Mouse (Mus musculus) heart, embryonic 15.5 days (tissue): ENCODE measurements at regions not wholly inside any gene's neighbourhood (a gene's known extent, or its start where the extent isn't known, plus 50 kb on each side); places are given as distances from the start of the nearest gene placed in this dataset.

Source experiments
- ATAC-seq: fragments of 200-750 bp; cut with Nextera tagmentation; replicated peaks from 2 replicates; pipeline ENCODE4 v1.8.0; 2017; ENCODE audit warnings: low read depth, moderate TSS enrichment; ENCODE audit not compliant: insufficient number of reproducible peaks, insufficient read depth, low FRiP score
- H3K27ac ChIP-seq: fragments of 300-500 bp; sonication (generic); 2 replicates; pipeline ENCODE4 v1.5.1; 2015; ENCODE audit warnings: mild to moderate bottlenecking, inconsistent platforms
- H3K27me3 ChIP-seq: fragments of 300-500 bp; sonication (generic); 2 replicates; pipeline ENCODE4 v1.6.1; 2015; ENCODE audit warnings: inconsistent platforms
- H3K36me3 ChIP-seq: fragments of 300-500 bp; sonication (generic); 2 replicates; pipeline ENCODE4 v1.6.1; 2015; ENCODE audit warnings: mild to moderate bottlenecking, inconsistent platforms
- H3K4me1 ChIP-seq: fragments of 300-500 bp; sonication (generic); replicated peaks from 2 replicates; pipeline ENCODE4 v1.6.1; 2015; ENCODE audit warnings: inconsistent platforms
- H3K4me2 ChIP-seq: fragments of 300-500 bp; sonication (generic); 2 replicates; pipeline ENCODE4 v1.6.1; 2015; ENCODE audit warnings: inconsistent platforms, mild to moderate bottlenecking, moderate library complexity
- H3K4me3 ChIP-seq: fragments of 300-500 bp; sonication (generic); 2 replicates; pipeline ENCODE4 v1.5.1; 2015; ENCODE audit warnings: mild to moderate bottlenecking, inconsistent platforms
- H3K9ac ChIP-seq: fragments of 300-500 bp; sonication (generic); 2 replicates; pipeline ENCODE4 v1.6.1; 2015; ENCODE audit warnings: mild to moderate bottlenecking, inconsistent platforms
- H3K9me3 ChIP-seq: fragments of 300-500 bp; sonication (generic); replicated peaks from 2 replicates; pipeline ENCODE4 v1.6.1; 2016; ENCODE audit warnings: inconsistent platforms
- WGBS: fragments of 180-500 bp; shearing (Covaris S2); methylation state at CpG from one replicate; pipeline ENCODE4 v1.1.7; 2015; ENCODE audit warnings: mixed read lengths; 5-methylcytosine and 5-hydroxymethylcytosine counted together

GRCm38 (mm10) chr4:56686141-56686540 is 53.7 kb upstream of the Gm26657 start:
- no peak overlapping the region for H3K4me2 ChIP-seq
- H3K27ac ChIP-seq = no peak overlapping the region
- no peak for ATAC-seq
- H3K36me3 ChIP-seq = no peaks in the 10 kb centered on the region
- H3K4me3 ChIP-seq = no peak overlapping the region
- peaks cover 6% of the 10 kb centered on the region; the same call in 1 of the 2 replicates for H3K27me3 ChIP-seq
- peaks cover 6% of the 10 kb centered on the region; the same call in 1 of the 2 replicates for H3K4me1 ChIP-seq
- H3K9ac ChIP-seq = no peak overlapping the region
- 53% methylated on average over 8 of the region's 8 CpGs for WGBS
- H3K9me3 ChIP-seq = no peaks in the 10 kb centered on the region

GRCm38 (mm10) chr4:56685696-56686095 is 54.2 kb upstream of the Gm26657 start:
- Histone ChIP-seq H3K4me1 (peaks cover 6% of the 10 kb centered on the region; the same call in 1 of the 2 replicates), H3K36me3 (no peaks in the 10 kb centered on the region), H3K9ac (no peak overlapping the region), H3K4me3 (no peak overlapping the region), H3K27ac (no peak overlapping the region), H3K9me3 (no peaks in the 10 kb centered on the region), H3K27me3 (peaks cover 6% of the 10 kb centered on the region; the same call in 1 of the 2 replicates), H3K4me2 (peak overlapping the region; percentile 41; the same call in 1 of the 2 replicates)
- no peak for ATAC-seq
- WGBS = 59% methylated on average over 8 of the region's 8 CpGs

DNA sequence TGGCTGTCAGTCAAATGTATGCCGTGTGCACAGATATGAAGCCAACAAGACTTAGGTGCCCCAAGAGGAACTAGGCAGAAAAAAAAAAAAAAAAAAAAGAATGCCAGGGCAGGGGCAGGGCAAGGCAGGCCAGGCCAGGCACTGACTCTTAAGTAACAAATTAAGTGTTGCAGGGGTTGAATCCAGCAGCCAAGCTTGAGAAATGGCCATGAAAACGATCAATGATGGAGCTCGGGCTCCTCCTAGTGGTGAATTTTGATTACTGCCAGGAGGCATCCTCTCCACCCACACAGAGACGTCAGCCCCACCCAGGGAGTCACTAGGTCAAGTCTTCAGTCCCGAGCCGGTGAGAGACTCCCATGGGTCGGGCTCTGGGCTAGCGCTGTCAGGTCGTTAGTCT is 54.7 kb upstream of the Gm26657 start:
- peaks cover 6% of the 10 kb centered on the region; the same call in 1 of the 2 replicates for H3K27me3 ChIP-seq
- peaks cover 6% of the 10 kb centered on the region; the same call in 1 of the 2 replicates for H3K4me1 ChIP-seq
- 0 out of 2 replicates have a peak overlapping the region, but pooled peaks have one; percentile 25 for H3K4me3 ChIP-seq
- H3K4me2 ChIP-seq = peak overlapping the region; percentile 41; the same call in 1 of the 2 replicates
- H3K36me3 ChIP-seq = no peaks in the 10 kb centered on the region
- H3K9ac ChIP-seq = no peak overlapping the region
- no peaks in the 10 kb centered on the region for H3K9me3 ChIP-seq
- WGBS = 4% methylated on average over 9 of the region's 9 CpGs
- H3K27ac ChIP-seq = no peak overlapping the region
- peak; percentile 43; the same call in 1 of the 2 replicates for ATAC-seq

- Histone ChIP-seq H3K9ac (no peak overlapping the region), H3K27me3 (peaks cover 6% of the 10 kb centered on the region; the same call in 1 of the 2 replicates), H3K9me3 (no peaks in the 10 kb centered on the region), H3K4me1 (peaks cover 6% of the 10 kb centered on the region; the same call in 1 of the 2 replicates), H3K36me3 (no peaks in the 10 kb centered on the region), H3K27ac (no peak overlapping the region), H3K4me2 (no peak overlapping the region), H3K4me3 (no peak overlapping the region)
- 76% methylated on average over 7 of the region's 7 CpGs for WGBS
- ATAC-seq = no peak
Observed at GRCm38 (mm10) chr4:56684031-56684430, 55.8 kb upstream of the Gm26657 start.

GRCm38 (mm10) chr4:56681121-56681520 is 58.7 kb upstream of the Gm26657 start:
- H3K27ac ChIP-seq = no peak overlapping the region
- no peak overlapping the region for H3K4me3 ChIP-seq
- H3K36me3 ChIP-seq = no peaks in the 10 kb centered on the region
- no peak overlapping the region for H3K4me2 ChIP-seq
- peaks cover 6% of the 10 kb centered on the region; the same call in 1 of the 2 replicates for H3K4me1 ChIP-seq
- no peak overlapping the region for H3K9ac ChIP-seq
- no peak for ATAC-seq
- peaks cover 6% of the 10 kb centered on the region; the same call in 1 of the 2 replicates for H3K27me3 ChIP-seq
- H3K9me3 ChIP-seq = no peaks in the 10 kb centered on the region
- 77% methylated on average over 8 of the region's 8 CpGs for WGBS

DNA sequence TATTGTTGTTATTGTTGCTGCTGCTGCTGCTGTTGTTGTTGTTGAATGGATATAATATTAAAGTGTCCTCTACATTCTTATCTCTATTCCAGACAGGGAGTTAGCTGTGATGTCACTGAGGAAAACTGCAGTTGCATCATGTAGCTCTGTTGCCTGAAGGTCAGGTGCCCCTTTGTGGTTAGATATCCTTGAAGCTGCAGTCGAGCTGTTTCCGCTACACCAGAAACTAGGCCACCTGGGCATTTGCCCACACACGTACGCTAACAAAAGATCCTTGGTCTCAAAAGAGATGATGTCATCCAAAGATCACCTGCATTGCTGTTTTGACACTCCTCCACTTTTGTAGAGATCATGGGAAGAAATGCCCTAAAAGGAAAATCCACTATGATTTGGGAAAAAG is 66.0 kb upstream of the Gm26657 start:
- no peak overlapping the region for H3K4me2 ChIP-seq
- H3K27me3 ChIP-seq = no peaks in the 10 kb centered on the region
- WGBS = 57% methylated on average over 4 of the region's 4 CpGs
- no peaks in the 10 kb centered on the region for H3K36me3 ChIP-seq
- H3K27ac ChIP-seq = no peak overlapping the region
- H3K9ac ChIP-seq = no peak overlapping the region
- no peaks in the 10 kb centered on the region for H3K4me1 ChIP-seq
- H3K4me3 ChIP-seq = no peak overlapping the region
- H3K9me3 ChIP-seq = no peaks in the 10 kb centered on the region; the same call in 1 of the 2 replicates
- no peak for ATAC-seq

- Histone ChIP-seq H3K27me3 (no peaks in the 10 kb centered on the region), H3K9ac (no peak overlapping the region), H3K9me3 (no peaks in the 10 kb centered on the region), H3K4me1 (no peaks in the 10 kb centered on the region), H3K36me3 (no peaks in the 10 kb centered on the region), H3K4me3 (no peak overlapping the region), H3K4me2 (no peak overlapping the region), H3K27ac (no peak overlapping the region)
- 68% methylated on average over 2 of the region's 2 CpGs for WGBS
- no peak for ATAC-seq
Observed at GRCm38 (mm10) chr4:56664921-56665320, 74.9 kb upstream of the Gm26657 start.

DNA sequence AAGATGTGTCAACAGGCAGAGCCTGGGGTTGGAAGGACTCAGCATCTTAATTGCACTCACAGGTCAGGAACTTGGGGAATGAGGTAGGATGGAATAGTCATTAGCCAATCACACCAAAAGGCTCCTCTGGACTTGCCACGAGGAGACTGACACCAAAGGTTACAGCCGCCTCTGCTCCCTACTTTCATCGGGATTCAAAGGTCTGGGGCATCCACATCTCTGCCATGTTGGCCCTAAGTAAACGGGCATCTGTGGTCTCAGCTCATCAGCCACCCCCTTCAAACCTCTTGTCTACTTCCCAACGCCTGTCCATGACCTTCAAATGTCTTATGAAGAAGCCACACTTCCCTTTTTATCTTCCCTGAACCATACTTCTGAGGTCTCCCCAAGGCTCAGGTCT is 78.1 kb upstream of the Gm26657 start:
- Histone ChIP-seq H3K27me3 (no peaks in the 10 kb centered on the region), H3K4me1 (no peaks in the 10 kb centered on the region), H3K27ac (no peak overlapping the region), H3K9me3 (no peaks in the 10 kb centered on the region), H3K36me3 (no peaks in the 10 kb centered on the region), H3K4me3 (no peak overlapping the region), H3K4me2 (no peak overlapping the region), H3K9ac (no peak overlapping the region)
- 66% methylated on average over 5 of the region's 5 CpGs for WGBS
- ATAC-seq = no peak

GRCm38 (mm10) chr4:56657046-56657445 is 82.8 kb upstream of the Gm26657 start:
- Histone ChIP-seq H3K4me3 (no peak overlapping the region), H3K27ac (no peak overlapping the region), H3K4me1 (peaks cover 2% of the 10 kb centered on the region; the same call in 1 of the 2 replicates), H3K36me3 (no peaks in the 10 kb centered on the region), H3K9me3 (no peaks in the 10 kb centered on the region), H3K27me3 (no peaks in the 10 kb centered on the region), H3K4me2 (no peak overlapping the region), H3K9ac (no peak overlapping the region)
- ATAC-seq = no peak
- WGBS = 68% methylated on average over 3 of the region's 3 CpGs

- Histone ChIP-seq H3K27me3 (no peaks in the 10 kb centered on the region), H3K9me3 (no peaks in the 10 kb centered on the region), H3K36me3 (no peaks in the 10 kb centered on the region), H3K27ac (no peak overlapping the region), H3K4me1 (peaks cover 2% of the 10 kb centered on the region; the same call in 1 of the 2 replicates), H3K4me2 (no peak overlapping the region), H3K4me3 (no peak overlapping the region), H3K9ac (no peak overlapping the region)
- ATAC-seq = no peak
- 77% methylated on average over 4 of the region's 4 CpGs for WGBS
Observed at GRCm38 (mm10) chr4:56654327-56654726, 85.5 kb upstream of the Gm26657 start.

DNA sequence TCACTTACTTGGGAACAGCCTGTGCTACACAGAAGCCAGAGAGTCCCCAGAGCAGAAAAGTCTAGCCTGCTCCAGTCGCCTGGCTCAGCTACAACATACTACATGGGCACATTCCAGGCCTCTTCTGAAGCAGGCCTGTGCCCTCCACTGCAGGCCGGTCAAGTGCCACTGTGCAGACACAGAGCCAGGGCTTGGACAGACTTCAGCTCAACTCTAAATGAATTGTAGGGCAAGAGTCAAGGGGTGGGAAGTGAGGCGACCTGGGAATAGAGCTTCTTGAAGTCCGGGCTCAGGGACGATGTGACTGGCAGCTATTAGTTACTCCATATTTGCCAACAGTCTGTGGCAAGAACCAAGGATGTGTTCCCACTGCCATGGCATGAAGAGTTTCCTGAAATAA is 87.1 kb upstream of the Gm26657 start:
- ATAC-seq = no peak
- no peak overlapping the region for H3K27ac ChIP-seq
- H3K9me3 ChIP-seq = no peaks in the 10 kb centered on the region
- no peaks in the 10 kb centered on the region for H3K36me3 ChIP-seq
- H3K27me3 ChIP-seq = no peaks in the 10 kb centered on the region
- WGBS = 66% methylated on average over 5 of the region's 5 CpGs
- peaks cover 2% of the 10 kb centered on the region; the same call in 1 of the 2 replicates for H3K4me1 ChIP-seq
- H3K9ac ChIP-seq = no peak overlapping the region
- H3K4me2 ChIP-seq = no peak overlapping the region
- no peak overlapping the region for H3K4me3 ChIP-seq

DNA sequence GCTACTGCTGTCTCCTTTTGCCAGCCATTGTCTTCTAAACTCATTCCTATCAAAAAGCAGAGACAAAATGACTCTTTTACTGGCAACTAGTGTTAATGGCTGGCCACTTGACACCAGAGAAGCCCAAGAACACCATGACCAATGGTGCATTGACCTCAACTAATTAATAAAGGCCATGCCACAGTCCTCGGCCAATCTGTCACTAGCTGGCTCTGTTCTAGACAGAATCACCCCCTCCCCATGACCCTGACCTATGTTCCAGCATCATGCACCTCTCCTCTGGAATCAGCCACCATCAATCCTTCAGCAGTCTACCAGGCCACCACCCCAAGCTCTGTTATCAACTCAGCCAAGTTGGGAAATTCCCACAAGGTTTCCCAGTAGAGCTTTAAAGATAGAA is 90.1 kb upstream of the Gm26657 start:
- WGBS = 77% methylated on average over 1 of the region's 1 CpGs
- Histone ChIP-seq H3K4me1 (peaks cover 2% of the 10 kb centered on the region; the same call in 1 of the 2 replicates), H3K36me3 (no peaks in the 10 kb centered on the region), H3K27ac (no peak overlapping the region), H3K9ac (no peak overlapping the region), H3K4me3 (no peak overlapping the region), H3K4me2 (no peak overlapping the region), H3K27me3 (no peaks in the 10 kb centered on the region), H3K9me3 (no peaks in the 10 kb centered on the region)
- no peak for ATAC-seq
